Mouse (Mus musculus): ENCODE measurements around the gene Obscn.

GRCm38 (mm10) chr11:59078311-59078710, 57.9 kb downstream of the Obscn start:
- TF ChIP-seq CTCF (IDR thresholded peaks at IDR 0.05) = no peak
- TF ChIP-seq EP300 (IDR thresholded peaks at IDR 0.05) = no peak
